Mouse (Mus musculus): ENCODE data around the gene Rps26.

DNA sequence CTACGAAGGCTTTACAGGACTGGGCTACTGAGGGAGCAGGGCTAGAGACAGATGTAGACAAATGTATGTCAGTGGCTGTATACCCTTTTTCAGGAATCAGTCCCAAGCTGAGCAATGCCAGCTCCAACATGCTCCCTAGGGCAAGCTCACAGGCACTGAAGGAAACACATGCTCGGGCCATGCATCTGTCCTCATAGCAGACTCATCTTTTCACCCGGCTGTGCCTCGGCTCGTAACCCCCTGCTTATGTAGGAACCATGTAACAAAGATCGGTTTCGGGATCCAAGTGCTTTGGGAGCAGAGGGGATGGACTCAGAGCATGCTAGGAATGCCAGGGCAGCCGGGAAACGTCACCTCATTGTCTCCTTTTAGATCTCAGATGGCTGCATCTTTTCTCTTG is 32.9 kb upstream of the Rps26 start:
- TF ChIP-seq CTCF (IDR thresholded peaks at IDR 0.05; ENCODE audit: low read depth, low read length) (no peak), GATA1 (IDR thresholded peaks at IDR 0.05; ENCODE audit: borderline replicate concordance, low read length) (no peak), TAL1 (conservative IDR thresholded peaks at IDR 0.05; ENCODE audit: low read depth, low read length) (no peak), POLR2AphosphoS5 (IDR thresholded peaks at IDR 0.05; ENCODE audit: insufficient replicate concordance, low read depth, low read length) (no peak), GATA2 (IDR thresholded peaks at IDR 0.05; ENCODE audit: borderline replicate concordance, low read depth, low read length) (no peak)

Data from G1E (cell line).